Mouse (Mus musculus): ENCODE results near the gene Usp30. TPM values are rescaled to one million over a fixed set of nuclear protein-coding genes. Genes with fewer than 3 reads are reported as not detected.
A peak's percentile ranks its signal among the peaks of the same experiment; 100 is the strongest.

Gene Usp30
- polyA plus RNA-seq, 2 experiments: 2.0 to 3.9 TPM

GRCm38 (mm10) chr5:114131521-114131840 lies 66.2 kb downstream of the Usp30 start:
- DNase-seq (ENCODE audit: low read depth in 3 of 3, low spot score in 3 of 3) (peak in 1 of 3 experiments; percentile 49), ATAC-seq (ENCODE audit: insufficient read depth) (no peak)
- peaks cover 6% of the 10 kb centered on the region for H3K36me3 ChIP-seq (replicated peaks; ENCODE audit: control insufficient read depth, insufficient read depth, low read depth)
- H3K27me3 ChIP-seq (ENCODE audit: control insufficient read depth, insufficient read depth, low read length): no peaks in the 10 kb centered on the region
- H3K4me2 ChIP-seq (ENCODE audit: low read depth): peak overlapping the region; percentile 82
- no peak for TF ChIP-seq EP300 (IDR thresholded peaks at IDR 0.05; ENCODE audit: low read depth)
- TF ChIP-seq CTCF (IDR thresholded peaks at IDR 0.05; ENCODE audit: low read depth): no peak
- H3K27ac ChIP-seq: no peak overlapping the region
- H3K9ac ChIP-seq (replicated peaks): peak overlapping the region; percentile 44
- under 1% methylated on average over 15 of the region's 15 CpGs for WGBS (ENCODE audit: insufficient replicate concordance)
- no peaks in the 10 kb centered on the region for H3K9me3 ChIP-seq (ENCODE audit: control insufficient read depth, low read length)
- peak overlapping the region; percentile 64 to 65 for H3K4me3 ChIP-seq (ENCODE audit: insufficient read depth in 1 of 2, low read depth in 2 of 2, low read length in 2 of 2)
- peaks cover 13 to 27% of the 10 kb centered on the region in 2 experiments for H3K4me1 ChIP-seq (replicated peaks; ENCODE audit: control insufficient read depth in 2 of 2, insufficient read depth in 2 of 2, low read length in 1 of 2)

- H3K4me2 ChIP-seq (ENCODE audit: low read depth): no peak overlapping the region
- no peak for TF ChIP-seq EP300 (IDR thresholded peaks at IDR 0.05; ENCODE audit: low read depth)
- no peak for TF ChIP-seq CTCF (IDR thresholded peaks at IDR 0.05; ENCODE audit: low read depth)
- DNase-seq (ENCODE audit: low read depth in 3 of 3, low spot score in 3 of 3) (no peak), ATAC-seq (ENCODE audit: insufficient read depth) (no peak)
- H3K9me3 ChIP-seq (ENCODE audit: control insufficient read depth, low read length): no peaks in the 10 kb centered on the region
- WGBS (ENCODE audit: insufficient replicate concordance): 77% methylated on average over 6 of the region's 6 CpGs
- H3K27me3 ChIP-seq (ENCODE audit: control insufficient read depth, insufficient read depth, low read length): no peaks in the 10 kb centered on the region
- peaks cover 9 to 23% of the 10 kb centered on the region in 2 experiments for H3K4me1 ChIP-seq (replicated peaks; ENCODE audit: control insufficient read depth in 2 of 2, insufficient read depth in 2 of 2, low read length in 1 of 2)
- no peak overlapping the region for H3K27ac ChIP-seq
- peaks cover 9% of the 10 kb centered on the region for H3K36me3 ChIP-seq (replicated peaks; ENCODE audit: control insufficient read depth, insufficient read depth, low read depth)
- no peak overlapping the region for H3K9ac ChIP-seq (replicated peaks)
- no peak overlapping the region for H3K4me3 ChIP-seq (ENCODE audit: insufficient read depth in 1 of 2, low read depth in 2 of 2, low read length in 2 of 2)
Observed at GRCm38 (mm10) chr5:114132841-114133240, 67.6 kb downstream of the Usp30 start.

- H3K9me3 ChIP-seq (ENCODE audit: control insufficient read depth, low read length): no peaks in the 10 kb centered on the region
- peak; percentile 66 for TF ChIP-seq EP300 (IDR thresholded peaks at IDR 0.05; ENCODE audit: low read depth)
- peak; percentile 84 for TF ChIP-seq CTCF (IDR thresholded peaks at IDR 0.05; ENCODE audit: low read depth)
- ATAC-seq (ENCODE audit: insufficient read depth) (peak; percentile 31), DNase-seq (ENCODE audit: low read depth in 3 of 3, low spot score in 3 of 3) (peak in 2 of 3 experiments; percentile 53 to 58)
- H3K4me2 ChIP-seq (ENCODE audit: low read depth): peak overlapping the region; percentile 14; the same call in 1 of the 2 replicates
- peaks cover 9 to 23% of the 10 kb centered on the region in 2 experiments for H3K4me1 ChIP-seq (replicated peaks; ENCODE audit: control insufficient read depth in 2 of 2, insufficient read depth in 2 of 2, low read length in 1 of 2)
- H3K9ac ChIP-seq (replicated peaks): no peak overlapping the region
- no peak overlapping the region for H3K4me3 ChIP-seq (ENCODE audit: insufficient read depth in 1 of 2, low read depth in 2 of 2, low read length in 2 of 2)
- 10% methylated on average over 6 of the region's 6 CpGs for WGBS (ENCODE audit: insufficient replicate concordance)
- H3K36me3 ChIP-seq (replicated peaks; ENCODE audit: control insufficient read depth, insufficient read depth, low read depth): peaks cover 9% of the 10 kb centered on the region
- H3K27me3 ChIP-seq (ENCODE audit: control insufficient read depth, insufficient read depth, low read length): no peaks in the 10 kb centered on the region
- H3K27ac ChIP-seq: no peak overlapping the region
Observed at GRCm38 (mm10) chr5:114134091-114134534, 68.9 kb downstream of the Usp30 start.

GRCm38 (mm10) chr5:114135516-114135915 lies 70.3 kb downstream of the Usp30 start:
- DNase-seq (ENCODE audit: low read depth in 3 of 3, low spot score in 3 of 3): no peak
- TF ChIP-seq EP300 (IDR thresholded peaks at IDR 0.05; ENCODE audit: low read depth): no peak
- no peak for TF ChIP-seq CTCF (IDR thresholded peaks at IDR 0.05; ENCODE audit: low read depth)

GRCm38 (mm10) chr5:114137481-114138276 lies 72.4 kb downstream of the Usp30 start:
- Histone ChIP-seq H3K9ac (replicated peaks) (no peak overlapping the region), H3K36me3 (replicated peaks; ENCODE audit: control insufficient read depth, insufficient read depth, low read depth) (peaks cover 9% of the 10 kb centered on the region), H3K9me3 (ENCODE audit: control insufficient read depth, low read length) (no peaks in the 10 kb centered on the region), H3K4me2 (ENCODE audit: low read depth) (no peak overlapping the region), H3K27ac (no peak overlapping the region), H3K4me3 (ENCODE audit: insufficient read depth in 1 of 2, low read depth in 2 of 2, low read length in 2 of 2) (no peak overlapping the region), H3K27me3 (ENCODE audit: control insufficient read depth, insufficient read depth, low read length) (no peaks in the 10 kb centered on the region), H3K4me1 (replicated peaks; ENCODE audit: control insufficient read depth in 2 of 2, insufficient read depth in 2 of 2, low read length in 1 of 2) (peaks cover 0 to 15% of the 10 kb centered on the region in 2 experiments; a peak in 3 of 4 replicates)
- no peak for TF ChIP-seq CTCF (IDR thresholded peaks at IDR 0.05; ENCODE audit: low read depth)
- no peak for TF ChIP-seq EP300 (IDR thresholded peaks at IDR 0.05; ENCODE audit: low read depth)
- 79% methylated on average over 15 of the region's 15 CpGs for WGBS (ENCODE audit: insufficient replicate concordance)
- no peak for DNase-seq (ENCODE audit: low read depth in 3 of 3, low spot score in 3 of 3)
- ATAC-seq (ENCODE audit: insufficient read depth): no peak

More at GRCm38 (mm10) chr5:114135516-114135915, 70.3 kb downstream of the Usp30 start:
- no peak overlapping the region for H3K27ac ChIP-seq
- H3K27me3 ChIP-seq (ENCODE audit: control insufficient read depth, insufficient read depth, low read length): no peaks in the 10 kb centered on the region
- H3K4me2 ChIP-seq (ENCODE audit: low read depth): no peak overlapping the region
- peaks cover 9% of the 10 kb centered on the region for H3K36me3 ChIP-seq (replicated peaks; ENCODE audit: control insufficient read depth, insufficient read depth, low read depth)
- H3K9me3 ChIP-seq (ENCODE audit: control insufficient read depth, low read length): no peaks in the 10 kb centered on the region
- ATAC-seq (ENCODE audit: insufficient read depth): no peak
- 78% methylated on average over 10 of the region's 10 CpGs for WGBS (ENCODE audit: insufficient replicate concordance)
- peaks cover 9 to 23% of the 10 kb centered on the region in 2 experiments for H3K4me1 ChIP-seq (replicated peaks; ENCODE audit: control insufficient read depth in 2 of 2, insufficient read depth in 2 of 2, low read length in 1 of 2)
- no peak overlapping the region for H3K9ac ChIP-seq (replicated peaks)
- H3K4me3 ChIP-seq (ENCODE audit: insufficient read depth in 1 of 2, low read depth in 2 of 2, low read length in 2 of 2): no peak overlapping the region

Measured in liver, embryonic 14.5 days (tissue).